Mouse (Mus musculus): Measurements from ENCODE around the gene Lgals2. TPM values are rescaled to one million over a fixed set of nuclear protein-coding genes. Genes with fewer than 3 reads are reported as not detected.

Lgals2 gene
- polyA plus RNA-seq, 1 experiment from 2014 or later = 1.4 TPM

GRCm38 (mm10) chr15:78844791-78845190 is 10.5 kb downstream of the Lgals2 start:
- no peaks in the 10 kb centered on the region; the same call in none of the 2 replicates for H3K27me3 ChIP-seq (replicated peaks; ENCODE audit: control insufficient read depth, insufficient read depth, low read length)
- H3K4me3 ChIP-seq (ENCODE audit: low read depth, low read length) = peak overlapping the region; percentile 72
- H3K36me3 ChIP-seq (ENCODE audit: control insufficient read depth, insufficient read depth, low read length) = peaks cover 22% of the 10 kb centered on the region
- peak overlapping the region; percentile 88; the same call in 1 of the 2 replicates for H3K27ac ChIP-seq (replicated peaks; ENCODE audit: low read depth, low read length)
- H3K4me2 ChIP-seq (ENCODE audit: low read depth, low read length) = peak overlapping the region; percentile 87
- no peak for ATAC-seq (ENCODE audit: low read depth)
- DNase-seq (ENCODE audit: low spot score) = peak; percentile 69
- 31% methylated on average over 9 of the region's 9 CpGs for WGBS
- peaks cover 36% of the 10 kb centered on the region for H3K4me1 ChIP-seq (ENCODE audit: control insufficient read depth, insufficient read depth, low read length)
- H3K9ac ChIP-seq (ENCODE audit: low read depth, low read length) = 0 out of 2 replicates have a peak overlapping the region, but pooled peaks have one; percentile 81
- no peaks in the 10 kb centered on the region for H3K9me3 ChIP-seq (ENCODE audit: control insufficient read depth, low read length)

GRCm38 (mm10) chr15:78843581-78844469 is 11.5 kb downstream of the Lgals2 start:
- Histone ChIP-seq H3K9ac (ENCODE audit: low read depth, low read length) (peak overlapping the region; percentile 81), H3K27ac (replicated peaks; ENCODE audit: low read depth, low read length) (peak overlapping the region; percentile 88), H3K4me1 (ENCODE audit: control insufficient read depth, insufficient read depth, low read length) (peaks cover 46% of the 10 kb centered on the region), H3K36me3 (ENCODE audit: control insufficient read depth, insufficient read depth, low read length) (peaks cover 16% of the 10 kb centered on the region; the same call in 1 of the 2 replicates), H3K9me3 (ENCODE audit: control insufficient read depth, low read length) (no peaks in the 10 kb centered on the region), H3K4me2 (ENCODE audit: low read depth, low read length) (peak overlapping the region; percentile 87), H3K27me3 (replicated peaks; ENCODE audit: control insufficient read depth, insufficient read depth, low read length) (no peaks in the 10 kb centered on the region; the same call in none of the 2 replicates), H3K4me3 (ENCODE audit: low read depth, low read length) (peak overlapping the region; percentile 72)
- no peak for ATAC-seq (ENCODE audit: low read depth)
- DNase-seq (ENCODE audit: low spot score) = no peak
- 31% methylated on average over 21 of the region's 21 CpGs for WGBS

GRCm38 (mm10) chr15:78842371-78843163 is 12.8 kb downstream of the Lgals2 start, which contains the start of gene Cdc42ep1:
Gene Cdc42ep1, plus strand, starts transcription at chr15:78842624.
- H3K27me3 ChIP-seq (replicated peaks; ENCODE audit: control insufficient read depth, insufficient read depth, low read length) = no peaks in the 10 kb centered on the region; the same call in none of the 2 replicates
- H3K4me1 ChIP-seq (ENCODE audit: control insufficient read depth, insufficient read depth, low read length) = peaks cover 47% of the 10 kb centered on the region
- peak within 1 kb of the TSS; percentile 72 for H3K4me3 ChIP-seq (ENCODE audit: low read depth, low read length)
- H3K9me3 ChIP-seq (ENCODE audit: control insufficient read depth, low read length) = no peaks in the 10 kb centered on the region
- H3K36me3 ChIP-seq (ENCODE audit: control insufficient read depth, insufficient read depth, low read length) = peaks cover 7% of the 10 kb centered on the region; the same call in 1 of the 2 replicates
- H3K4me2 ChIP-seq (ENCODE audit: low read depth, low read length) = peak within 1 kb of the TSS; percentile 87
- ATAC-seq (ENCODE audit: low read depth) (peak; percentile 79), DNase-seq (ENCODE audit: low spot score) (peak; percentile 71)
- 1% methylated on average over 40 of the region's 86 CpGs for WGBS
- H3K9ac ChIP-seq (ENCODE audit: low read depth, low read length) = peak within 1 kb of the TSS; percentile 81
- H3K27ac ChIP-seq (replicated peaks; ENCODE audit: low read depth, low read length) = peak within 1 kb of the TSS; percentile 88

GRCm38 (mm10) chr15:78841161-78841790 is 14.1 kb downstream of the Lgals2 start:
- no peak overlapping the region for H3K9ac ChIP-seq (ENCODE audit: low read depth, low read length)
- H3K9me3 ChIP-seq (ENCODE audit: control insufficient read depth, low read length) = no peaks in the 10 kb centered on the region
- H3K27ac ChIP-seq (replicated peaks; ENCODE audit: low read depth, low read length) = no peak overlapping the region
- H3K27me3 ChIP-seq (replicated peaks; ENCODE audit: control insufficient read depth, insufficient read depth, low read length) = no peaks in the 10 kb centered on the region; the same call in none of the 2 replicates
- no peak for ATAC-seq (ENCODE audit: low read depth)
- H3K4me2 ChIP-seq (ENCODE audit: low read depth, low read length) = no peak overlapping the region; the same call in 1 of the 2 replicates
- peaks cover 47% of the 10 kb centered on the region for H3K4me1 ChIP-seq (ENCODE audit: control insufficient read depth, insufficient read depth, low read length)
- no peaks in the 10 kb centered on the region for H3K36me3 ChIP-seq (ENCODE audit: control insufficient read depth, insufficient read depth, low read length)
- H3K4me3 ChIP-seq (ENCODE audit: low read depth, low read length) = no peak overlapping the region
- DNase-seq (ENCODE audit: low spot score) = no peak
- 37% methylated on average over 6 of the region's 6 CpGs for WGBS

- 33% methylated on average over 11 of the region's 11 CpGs for WGBS
- Histone ChIP-seq H3K4me3 (ENCODE audit: low read depth, low read length) (no peak overlapping the region), H3K9me3 (ENCODE audit: control insufficient read depth, low read length) (no peaks in the 10 kb centered on the region), H3K9ac (ENCODE audit: low read depth, low read length) (no peak overlapping the region), H3K4me2 (ENCODE audit: low read depth, low read length) (no peak overlapping the region), H3K27me3 (replicated peaks; ENCODE audit: control insufficient read depth, insufficient read depth, low read length) (no peaks in the 10 kb centered on the region; the same call in none of the 2 replicates), H3K27ac (replicated peaks; ENCODE audit: low read depth, low read length) (no peak overlapping the region; the same call in 1 of the 2 replicates), H3K36me3 (ENCODE audit: control insufficient read depth, insufficient read depth, low read length) (no peaks in the 10 kb centered on the region), H3K4me1 (ENCODE audit: control insufficient read depth, insufficient read depth, low read length) (peaks cover 53% of the 10 kb centered on the region)
- DNase-seq (ENCODE audit: low spot score) = no peak
- ATAC-seq (ENCODE audit: low read depth) = no peak
Measured at GRCm38 (mm10) chr15:78840751-78841150, 14.6 kb downstream of the Lgals2 start.

- H3K4me1 ChIP-seq (ENCODE audit: control insufficient read depth, insufficient read depth, low read length) = peaks cover 55% of the 10 kb centered on the region
- H3K4me3 ChIP-seq (ENCODE audit: low read depth, low read length) = no peak overlapping the region
- peak overlapping the region; percentile 83 for H3K27ac ChIP-seq (replicated peaks; ENCODE audit: low read depth, low read length)
- H3K9ac ChIP-seq (ENCODE audit: low read depth, low read length) = no peak overlapping the region
- DNase-seq (ENCODE audit: low spot score) = no peak
- H3K36me3 ChIP-seq (ENCODE audit: control insufficient read depth, insufficient read depth, low read length) = no peaks in the 10 kb centered on the region
- H3K4me2 ChIP-seq (ENCODE audit: low read depth, low read length) = 0 out of 2 replicates have a peak overlapping the region, but pooled peaks have one; percentile 20
- H3K9me3 ChIP-seq (ENCODE audit: control insufficient read depth, low read length) = no peaks in the 10 kb centered on the region
- H3K27me3 ChIP-seq (replicated peaks; ENCODE audit: control insufficient read depth, insufficient read depth, low read length) = no peaks in the 10 kb centered on the region; the same call in none of the 2 replicates
- no peak for ATAC-seq (ENCODE audit: low read depth)
- WGBS = 28% methylated on average over 3 of the region's 3 CpGs
Measured at GRCm38 (mm10) chr15:78840241-78840640, 15.1 kb downstream of the Lgals2 start.

- Histone ChIP-seq H3K4me3 (ENCODE audit: low read depth, low read length) (no peak overlapping the region), H3K36me3 (ENCODE audit: control insufficient read depth, insufficient read depth, low read length) (no peaks in the 10 kb centered on the region), H3K4me2 (ENCODE audit: low read depth, low read length) (peak overlapping the region; percentile 20; the same call in 1 of the 2 replicates), H3K9me3 (ENCODE audit: control insufficient read depth, low read length) (no peaks in the 10 kb centered on the region), H3K4me1 (ENCODE audit: control insufficient read depth, insufficient read depth, low read length) (peaks cover 55% of the 10 kb centered on the region), H3K27me3 (replicated peaks; ENCODE audit: control insufficient read depth, insufficient read depth, low read length) (no peaks in the 10 kb centered on the region; the same call in none of the 2 replicates), H3K9ac (ENCODE audit: low read depth, low read length) (no peak overlapping the region), H3K27ac (replicated peaks; ENCODE audit: low read depth, low read length) (peak overlapping the region; percentile 83)
- WGBS = 3% methylated on average over 2 of the region's 2 CpGs
- ATAC-seq (ENCODE audit: low read depth) (peak; percentile 61), DNase-seq (ENCODE audit: low spot score) (peak; percentile 92)
Measured at GRCm38 (mm10) chr15:78839744-78840143, 15.6 kb downstream of the Lgals2 start.

Data from embryonic facial prominence, embryonic 14.5 days (tissue).